Mouse (Mus musculus) liver, embryonic 14.5 days (tissue): ENCODE measurements around the gene Ntan1. TPM values are rescaled to one million over a fixed set of nuclear protein-coding genes. Genes with fewer than 3 reads are reported as not detected.
"Not testable (repeated sequence)": the region's sequence is repeated elsewhere in the genome, so short reads cannot be mapped to it uniquely, and the experiment has no call there.

ENCODE experiments used
- ATAC-seq: fragments of 200-750 bp; cut with Nextera tagmentation; 2 replicates; pipeline ENCODE4 v1.8.0; 2017; ENCODE audit warnings: moderate number of reproducible peaks, mild to moderate bottlenecking, moderate library complexity; ENCODE audit not compliant: insufficient read depth
- DNase-seq, 3 experiments: peaks; one replicate each; pipeline ENCODE4 v3.0.0-alpha.2; 2012 to 2013; ENCODE audit warnings: low read depth in 3 of 3, low spot score in 3 of 3
- H3K27ac ChIP-seq: fragments of 300-500 bp; sonication (generic); 2 replicates; pipeline ENCODE4 v1.5.1; 2014; ENCODE audit warnings: moderate library complexity, mild to moderate bottlenecking, control low read depth, inconsistent platforms
- H3K27me3 ChIP-seq: fragments of 300-500 bp; sonication (generic); 2 replicates; pipeline ENCODE4 v1.6.1; 2014; ENCODE audit warnings: mild to moderate bottlenecking, low read length, moderate library complexity; ENCODE audit not compliant: control insufficient read depth, insufficient read depth
- H3K36me3 ChIP-seq: fragments of 300-500 bp; sonication (generic); replicated peaks from 2 replicates; pipeline ENCODE4 v1.6.1; 2014; ENCODE audit warnings: low read depth; ENCODE audit not compliant: control insufficient read depth, insufficient read depth
- H3K4me1 ChIP-seq, 2 experiments: fragments of 200-500 bp in 1 of 2; fragments of 300-500 bp in 1 of 2; sonication (generic) in 1 of 2; replicated peaks; 2 replicates each; pipeline ENCODE4 v1.6.1; 2012 to 2014; ENCODE audit warnings: antibody characterized with exemption in 1 of 2, inconsistent platforms in 1 of 2, low read length in 1 of 2; ENCODE audit not compliant: control insufficient read depth in 2 of 2, insufficient read depth in 2 of 2
- H3K4me2 ChIP-seq: fragments of 300-500 bp; sonication (generic); 2 replicates; pipeline ENCODE4 v1.6.1; 2014; ENCODE audit warnings: low read depth, mild to moderate bottlenecking, control low read depth, moderate library complexity
- H3K4me3 ChIP-seq, 2 experiments: fragments of 200-500 bp in 1 of 2; fragments of 300-500 bp in 1 of 2; sonication (generic) in 1 of 2; 2 replicates each; pipeline ENCODE4 v1.5.1; 2012 to 2014; ENCODE audit warnings: low read depth in 2 of 2, low read length in 2 of 2, mild to moderate bottlenecking in 2 of 2, control low read depth in 1 of 2, inconsistent platforms in 1 of 2, moderate library complexity in 1 of 2; ENCODE audit not compliant: insufficient read depth in 1 of 2
- H3K9ac ChIP-seq: fragments of 300-500 bp; sonication (generic); replicated peaks from 2 replicates; pipeline ENCODE4 v1.6.1; 2014; ENCODE audit warnings: mild to moderate bottlenecking, control low read depth, moderate library complexity
- H3K9me3 ChIP-seq: fragments of 300-500 bp; sonication (generic); 2 replicates; pipeline ENCODE4 v1.6.1; 2016; ENCODE audit warnings: low read length, mixed read lengths; ENCODE audit not compliant: control insufficient read depth
- CTCF ChIP-seq: IDR thresholded peaks from 2 replicates; pipeline ENCODE4 v1.5.1; 2016; ENCODE audit warnings: antibody characterized with exemption, low read depth, control low read depth
- EP300 ChIP-seq: IDR thresholded peaks from 2 replicates; pipeline ENCODE4 v1.6.1; 2016; ENCODE audit warnings: antibody characterized with exemption, low read depth
- WGBS: fragments of 180-500 bp; shearing (Covaris S2); extraction: QIAGEN DNeasy Blood & Tissue Kit; methylation state at CpG from one replicate; pipeline ENCODE4 v1.1.7; 2014; ENCODE audit not compliant: insufficient replicate concordance; 5-methylcytosine and 5-hydroxymethylcytosine counted together
- polyA plus RNA-seq, 2 experiments: library from polyadenylated mRNA; depleted of rRNA in 1 of 2; stranded (reverse) in 1 of 2; unstranded in 1 of 2; fragments of >200 nt; fragmentation: Nextera tagmentation in 1 of 2; extraction: Ambion mirVana in 1 of 2; gene quantifications; 2 replicates each; pipeline versions ENCODE4 v1.2.1 to v1.2.3; 2012 to 2014

Gene Ntan1
- polyA plus RNA-seq (2012; rRNA removed): 15.9 and 16.0 TPM in 2 replicates
- polyA plus RNA-seq (2014; fragmentation: Nextera tagmentation; extraction: Ambion mirVana): 40.6 and 41.7 TPM in 2 replicates

DNA sequence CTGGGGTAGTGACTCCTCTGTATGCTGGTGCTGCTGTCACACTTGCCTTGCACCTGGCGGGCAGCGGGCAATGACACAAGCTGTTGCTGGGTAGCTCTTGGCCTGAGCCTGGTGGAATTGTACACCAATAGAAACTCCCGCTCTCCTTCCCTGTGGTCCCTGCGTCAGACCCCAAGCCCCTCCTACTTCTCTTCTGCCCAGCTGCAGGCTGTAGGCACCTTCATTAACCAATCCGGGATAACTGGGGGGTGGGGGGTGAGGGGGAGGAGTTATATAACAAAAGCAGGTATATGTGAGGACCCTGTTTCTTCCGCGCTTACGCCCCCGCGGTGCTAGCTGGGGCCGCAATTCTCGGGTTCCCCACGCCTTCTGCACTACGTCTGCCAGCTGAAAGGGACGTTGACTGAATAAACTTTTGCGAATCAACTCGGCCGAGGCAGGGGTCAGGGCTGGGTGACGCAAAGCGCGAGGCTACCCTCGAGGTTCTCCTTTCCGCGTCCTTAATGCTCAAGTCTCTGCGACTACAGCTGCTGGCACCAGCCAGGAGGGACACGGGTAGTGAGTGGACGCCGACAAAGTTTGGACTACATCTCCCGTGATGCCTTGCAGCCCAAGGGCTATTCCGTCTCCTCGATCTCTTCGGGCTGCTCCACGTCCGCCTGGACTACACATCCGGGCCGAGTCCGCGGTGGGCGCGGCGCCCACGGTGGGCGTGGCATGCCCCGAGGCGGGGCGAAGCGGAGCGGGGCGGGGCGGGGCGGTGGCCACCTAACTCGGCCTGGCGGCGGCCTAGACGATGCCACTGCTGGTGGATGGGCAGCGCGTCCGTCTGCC, at the start of gene Ntan1:
Ntan1 (plus strand) TSS at position 286 of the 834 bp plus-strand sequence.
- Histone ChIP-seq H3K9me3 (no peaks in the 10 kb centered on the region), H3K36me3 (peaks cover 5% of the 10 kb centered on the region; the same call in 1 of the 2 replicates), H3K9ac (peak within 1 kb of the TSS; percentile 60), H3K4me2 (peak within 1 kb of the TSS; percentile 79), H3K4me3 (peak within 1 kb of the TSS; percentile 60 to 82), H3K4me1 (peaks cover 3 to 20% of the 10 kb centered on the region in 2 experiments; a peak in 3 of 4 replicates), H3K27ac (peak within 1 kb of the TSS; percentile 1; the same call in 1 of the 2 replicates), H3K27me3 (no peaks in the 10 kb centered on the region)
- 0% methylated on average over 58 of the region's 58 CpGs for WGBS
- TF ChIP-seq EP300 (no peak), CTCF (no peak)
- DNase-seq (peak; percentile 86 to 90 (median 87)), ATAC-seq (peak; percentile 96)

GRCm38 (mm10) chr16:13771603-13772002, 47.0 kb upstream of the Ntan1 start:
- not testable (repeated sequence) for H3K27me3 ChIP-seq, H3K9me3 ChIP-seq, H3K4me1 ChIP-seq, H3K9ac ChIP-seq, DNase-seq, H3K4me3 ChIP-seq, H3K27ac ChIP-seq, H3K4me2 ChIP-seq, H3K36me3 ChIP-seq, ATAC-seq
- 56% methylated on average over 4 of the region's 4 CpGs for WGBS

DNA sequence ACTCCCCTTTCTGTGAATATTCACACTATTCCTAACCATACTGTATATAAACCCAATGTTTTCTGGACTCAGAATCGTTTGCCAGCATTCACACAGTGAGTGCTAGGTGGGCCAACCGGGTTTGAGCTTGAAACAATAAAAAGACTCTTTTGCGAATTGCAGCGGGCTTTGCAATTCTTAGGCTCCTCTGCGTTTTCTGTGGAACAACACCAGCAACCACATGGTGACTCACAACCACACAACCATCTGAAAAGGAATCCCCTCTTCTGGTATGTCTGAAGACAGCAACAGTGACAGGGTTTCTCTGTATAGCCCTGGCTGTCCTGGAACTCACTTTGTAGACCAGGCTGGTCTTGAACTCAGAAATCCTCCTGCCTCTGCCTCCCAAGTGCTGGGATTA, 46.6 kb upstream of the Ntan1 start:
- WGBS: 63% methylated on average over 5 of the region's 5 CpGs
- DNase-seq, H3K9me3 ChIP-seq, H3K4me1 ChIP-seq, H3K9ac ChIP-seq, H3K4me2 ChIP-seq, H3K36me3 ChIP-seq, ATAC-seq, H3K27ac ChIP-seq, H3K27me3 ChIP-seq, H3K4me3 ChIP-seq: not testable (repeated sequence)

DNA sequence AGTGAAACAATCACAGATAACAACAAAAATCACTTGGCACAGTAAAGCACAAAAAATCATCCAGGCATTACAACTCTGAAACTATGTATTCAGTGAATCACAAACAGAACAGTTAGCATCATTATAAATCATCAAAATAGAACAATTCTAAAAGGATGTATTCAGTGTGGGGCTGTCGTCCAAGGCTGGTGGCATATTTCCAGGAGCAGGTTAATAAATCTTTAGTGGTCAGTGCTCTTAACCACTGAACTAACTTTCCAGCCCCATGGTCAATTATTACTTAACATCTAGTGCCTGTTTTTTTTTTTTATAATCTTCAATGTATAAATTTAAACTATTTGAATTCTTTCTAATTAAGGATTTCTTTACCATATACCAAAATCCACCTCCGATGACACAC, 44.6 kb upstream of the Ntan1 start:
- not testable (repeated sequence) for DNase-seq, H3K4me2 ChIP-seq, H3K9me3 ChIP-seq, H3K9ac ChIP-seq, H3K27me3 ChIP-seq, H3K36me3 ChIP-seq, H3K27ac ChIP-seq, ATAC-seq, H3K4me3 ChIP-seq, H3K4me1 ChIP-seq
- WGBS: 58% methylated on average over 2 of the region's 2 CpGs

DNA sequence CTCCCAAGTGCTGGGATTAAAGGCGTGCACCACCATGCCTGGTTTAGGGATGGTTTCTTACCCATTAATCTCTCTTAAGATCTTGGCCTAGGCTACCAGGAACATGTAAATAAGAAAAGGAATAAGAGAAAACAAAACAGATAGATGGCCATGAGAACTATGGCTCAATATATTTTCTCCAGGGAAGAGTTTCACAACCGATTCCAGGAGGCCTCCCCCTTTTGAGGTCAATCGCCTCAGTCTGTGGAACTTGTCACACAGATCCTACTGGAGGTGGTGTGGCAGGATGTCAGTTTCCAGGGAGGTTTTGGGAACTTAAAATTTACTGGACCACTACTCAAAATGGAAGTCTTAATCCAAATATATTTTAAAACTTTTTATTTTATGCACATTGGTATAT, 44.0 kb upstream of the Ntan1 start:
- 65% methylated on average over 3 of the region's 3 CpGs for WGBS
- not testable (repeated sequence) for H3K9me3 ChIP-seq, ATAC-seq, H3K4me2 ChIP-seq, H3K4me1 ChIP-seq, H3K9ac ChIP-seq, DNase-seq, H3K27me3 ChIP-seq, H3K27ac ChIP-seq, H3K36me3 ChIP-seq, H3K4me3 ChIP-seq
